Mouse (Mus musculus) C3H10T1/2 (cell line): Measurements from ENCODE around the gene Slc36a3. TPM values are rescaled to one million over a fixed set of nuclear protein-coding genes. Genes with fewer than 3 reads are reported as not detected.

Source experiments
- polyA plus RNA-seq, 2 experiments: library from polyadenylated mRNA; unstranded; fragments of >200 nt; fragmentation: generic; extraction: Trizol; gene quantifications; one replicate each; pipeline ENCODE4 v1.2.1; 2012; ENCODE audit warnings: missing spikeins in 2 of 2

The Slc36a3 gene
- under 1 TPM in 1 of 2 experiments, not detected in 1; 0.05 TPM for polyA plus RNA-seq

GRCm38 (mm10) chr11:55151608-55152007, at the start of gene Slc36a3:
Gene Slc36a3 (minus strand): TSS chr11:55151708.

GRCm38 (mm10) chr11:55184733-55185291, 33.3 kb upstream of the Slc36a3 start, which contains the start of gene Slc36a2:
Gene Slc36a2 (minus strand): TSS chr11:55185077.

GRCm38 (mm10) chr11:55097463-55098188, 53.9 kb downstream of the Slc36a3 start, which contains the start of gene Gm2a:
Gene Gm2a (plus strand): TSS chr11:55098115.

GRCm38 (mm10) chr11:55077331-55078231, 73.9 kb downstream of the Slc36a3 start, which contains the start of gene Ccdc69:
Gene Ccdc69 (minus strand): TSS chr11:55078131.

Other genes with a start within 250 kb of the Slc36a3 start
- gene Gpx3, start 249.3 kb downstream of the Slc36a3 start, polyA plus RNA-seq: under 1 TPM; 0.04 to 0.30 TPM
- gene Tnip1, start 188.8 kb downstream of the Slc36a3 start, polyA plus RNA-seq: 10 to 100 TPM; 24.6 to 84.0 TPM
- gene Anxa6, start 118.3 kb downstream of the Slc36a3 start, polyA plus RNA-seq: 100 to 1,000 TPM; 161 to 416 TPM
- gene Ccdc69, start 73.6 kb downstream of the Slc36a3 start, polyA plus RNA-seq: not detected
- gene Gm2a, start 53.6 kb downstream of the Slc36a3 start, polyA plus RNA-seq: 10 to 100 TPM in 1 of 2 experiments, 1 to 10 TPM in 1; 1.3 to 10.1 TPM
- gene Slc36a2, start 33.4 kb upstream of the Slc36a3 start, polyA plus RNA-seq: under 1 TPM in 1 of 2 experiments, not detected in 1; 0.02 TPM
- gene Slc36a1, start 52.6 kb upstream of the Slc36a3 start, polyA plus RNA-seq: 1 to 10 TPM; 1.4 to 6.2 TPM
- gene Fat2, start 184.9 kb upstream of the Slc36a3 start, polyA plus RNA-seq: under 1 TPM in 1 of 2 experiments, not detected in 1; 0.01 TPM